24 mouse cellular contexts compared by ENCODE assay signal in the genomic region with DNA sequence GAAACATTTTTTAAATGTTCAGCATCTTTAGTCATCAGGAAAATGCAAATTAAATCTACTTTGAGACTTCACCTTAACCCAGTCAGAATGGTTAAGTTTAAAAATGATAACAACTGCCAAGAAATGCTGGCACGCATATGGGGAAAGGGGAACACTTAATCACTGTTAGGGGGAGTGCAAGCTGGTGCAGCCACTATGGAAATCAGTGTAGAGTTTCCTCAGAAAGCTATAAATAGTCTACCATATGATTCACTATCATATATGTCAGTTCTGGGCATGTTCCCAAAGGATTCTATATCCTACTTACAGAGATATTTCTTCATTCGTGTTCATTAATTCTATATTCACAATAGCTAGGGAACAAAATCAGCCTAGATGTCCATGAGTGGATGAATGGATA.
DNase-seq lines count a peak whose midpoint lies in the region; ATAC-seq and TF ChIP-seq lines count a peak whose summit lies in the region.
"Had no signal": no experiment of that assay in that cellular context is flagged by ENCODE, and none has a peak within 500 bp of the region (broad histone marks: within the 10 kb centered on the region; RNA-seq: fewer than 3 reads in every experiment).

No protein-coding gene starts in this region.

- H3K9me3 ChIP-seq in forebrain, embryonic 15.5 days, result no peaks in the 10 kb centered on the region
- 0 out of 2 replicates have a peak, but pooled peaks cover 3% of the 10 kb centered on the region for H3K9me3 ChIP-seq in forebrain, embryonic 10.5 days
- no peaks in the 10 kb centered on the region for H3K9me3 ChIP-seq in limb, embryonic 14.5 days (ENCODE audit: control insufficient read depth, low read length)
- H3K9me3 ChIP-seq in limb, embryonic 10.5 days (replicated peaks), result no peaks in the 10 kb centered on the region
- H3K9me3 ChIP-seq in forebrain, postnatal 0 days (ENCODE audit: low read length), result no peaks in the 10 kb centered on the region; the same call in 1 of the 2 replicates
- H3K9me3 ChIP-seq in midbrain, embryonic 14.5 days (ENCODE audit: control insufficient read depth, low read length), result peaks cover 4% of the 10 kb centered on the region; the same call in 1 of the 2 replicates
- H3K9me3 ChIP-seq in hindbrain, postnatal 0 days (ENCODE audit: low read length), result 0 out of 2 replicates have a peak, but pooled peaks cover 5% of the 10 kb centered on the region
- H3K9me3 ChIP-seq: G1E had no signal

- no peak overlapping the region for H3K4me2 ChIP-seq in forebrain, embryonic 15.5 days (replicated peaks)
- H3K4me2 ChIP-seq in limb, embryonic 14.5 days (replicated peaks; ENCODE audit: low read depth, low read length, severe bottlenecking), result no peak overlapping the region
- H3K4me2 ChIP-seq in forebrain, postnatal 0 days (ENCODE audit: low read depth), result no peak overlapping the region
- H3K4me2 ChIP-seq in midbrain, embryonic 14.5 days (ENCODE audit: low read length), result no peak overlapping the region
- no peak overlapping the region for H3K4me2 ChIP-seq in hindbrain, postnatal 0 days (ENCODE audit: low read depth, low read length)
- H3K4me2 ChIP-seq: heart, embryonic 11.5 days; midbrain, embryonic 13.5 days had no signal

- no peak for TF ChIP-seq CTCF in forebrain, postnatal 0 days (IDR thresholded peaks at IDR 0.05; ENCODE audit: low read depth)
- TF ChIP-seq CTCF in hindbrain, postnatal 0 days (IDR thresholded peaks at IDR 0.05; ENCODE audit: low read depth), result no peak

- H3K27me3 ChIP-seq in forebrain, embryonic 15.5 days, result no peaks in the 10 kb centered on the region
- no peaks in the 10 kb centered on the region for H3K27me3 ChIP-seq in forebrain, embryonic 10.5 days (ENCODE audit: poor library complexity, severe bottlenecking)
- H3K27me3 ChIP-seq in limb, embryonic 14.5 days (ENCODE audit: control insufficient read depth, insufficient read depth, low read length), result no peaks in the 10 kb centered on the region
- no peaks in the 10 kb centered on the region for H3K27me3 ChIP-seq in limb, embryonic 10.5 days (ENCODE audit: low read depth, poor library complexity, severe bottlenecking)
- no peaks in the 10 kb centered on the region for H3K27me3 ChIP-seq in forebrain, postnatal 0 days (ENCODE audit: insufficient read depth, low read length)
- no peaks in the 10 kb centered on the region for H3K27me3 ChIP-seq in midbrain, embryonic 14.5 days (ENCODE audit: control insufficient read depth, insufficient read depth, low read length)
- H3K27me3 ChIP-seq in hindbrain, postnatal 0 days (ENCODE audit: insufficient read depth, low read length), result no peaks in the 10 kb centered on the region
- H3K27me3 ChIP-seq: CH12.LX; megakaryocyte, embryonic 14.5 days; midbrain, embryonic 13.5 days had no signal

- no peak for DNase-seq in forebrain, embryonic 10.5 days (ENCODE audit: extremely low spot score, low spot score)
- peak; percentile 47 for DNase-seq in limb, embryonic 14.5 days (ENCODE audit: low spot score)
- no peak for DNase-seq in limb, embryonic 10.5 days (ENCODE audit: low spot score)
- peak; percentile 68 for DNase-seq in NIH3T3 (ENCODE audit: low read depth)
- peak; percentile 64 for DNase-seq in forebrain, postnatal 0 days
- no peak for DNase-seq in midbrain, embryonic 14.5 days
- no peak for DNase-seq in hindbrain, postnatal 0 days (ENCODE audit: low spot score)
- DNase-seq: adrenal gland, adult 2 months; B cell, adult 2 months; cerebellum, adult 8-10 months; cerebellum, postnatal 36 days; gastrocnemius, postnatal 10 days; kidney, postnatal 25 days; layer of hippocampus, postnatal 36 days; lung, postnatal 14 days; spleen, adult 18-20 months had no signal

- H3K4me1 ChIP-seq in forebrain, embryonic 15.5 days, result no peaks in the 10 kb centered on the region
- no peaks in the 10 kb centered on the region for H3K4me1 ChIP-seq in forebrain, embryonic 10.5 days
- H3K4me1 ChIP-seq in limb, embryonic 14.5 days (ENCODE audit: control insufficient read depth, insufficient read depth, low read length), result no peaks in the 10 kb centered on the region
- H3K4me1 ChIP-seq in limb, embryonic 10.5 days, result no peaks in the 10 kb centered on the region
- H3K4me1 ChIP-seq in forebrain, postnatal 0 days (ENCODE audit: insufficient read depth), result no peaks in the 10 kb centered on the region
- no peaks in the 10 kb centered on the region for H3K4me1 ChIP-seq in midbrain, embryonic 14.5 days (ENCODE audit: control insufficient read depth, insufficient read depth, low read length)
- no peaks in the 10 kb centered on the region for H3K4me1 ChIP-seq in hindbrain, postnatal 0 days (ENCODE audit: insufficient read depth, low read length)
- H3K4me1 ChIP-seq: hindbrain, embryonic 10.5 days; megakaryocyte, embryonic 14.5 days; midbrain, embryonic 13.5 days had no signal

- no peak overlapping the region for H3K9ac ChIP-seq in forebrain, embryonic 15.5 days (replicated peaks)
- H3K9ac ChIP-seq in limb, embryonic 14.5 days (ENCODE audit: low read depth, low read length, severe bottlenecking), result no peak overlapping the region
- H3K9ac ChIP-seq in forebrain, postnatal 0 days, result no peak overlapping the region
- H3K9ac ChIP-seq in midbrain, embryonic 14.5 days (replicated peaks; ENCODE audit: low read length), result no peak overlapping the region
- no peak overlapping the region for H3K9ac ChIP-seq in hindbrain, postnatal 0 days (replicated peaks; ENCODE audit: low read length)
- H3K9ac ChIP-seq: midbrain, embryonic 13.5 days had no signal

- H3K27ac ChIP-seq in forebrain, embryonic 15.5 days (replicated peaks), result no peak overlapping the region
- no peak overlapping the region for H3K27ac ChIP-seq in forebrain, embryonic 10.5 days
- H3K27ac ChIP-seq in limb, embryonic 14.5 days (replicated peaks; ENCODE audit: low read depth, low read length), result no peak overlapping the region
- no peak overlapping the region for H3K27ac ChIP-seq in limb, embryonic 10.5 days
- H3K27ac ChIP-seq in forebrain, postnatal 0 days (ENCODE audit: low read depth, low read length), result no peak overlapping the region
- H3K27ac ChIP-seq in midbrain, embryonic 14.5 days (replicated peaks; ENCODE audit: low read depth, low read length), result no peak overlapping the region
- no peak overlapping the region for H3K27ac ChIP-seq in hindbrain, postnatal 0 days
- H3K27ac ChIP-seq: hindbrain, embryonic 10.5 days; midbrain, embryonic 13.5 days had no signal

- no peak for TF ChIP-seq POLR2A in limb, embryonic 14.5 days (IDR thresholded peaks at IDR 0.05; ENCODE audit: borderline replicate concordance, extremely low read depth, insufficient read depth, insufficient read length)

- WGBS in forebrain, embryonic 15.5 days, result 72% methylated on average over 2 of the region's 2 CpGs
- WGBS in forebrain, embryonic 10.5 days, result 92% methylated on average over 2 of the region's 2 CpGs
- WGBS in limb, embryonic 14.5 days, result 79% methylated on average over 2 of the region's 2 CpGs
- WGBS in limb, embryonic 10.5 days, result 94% methylated on average over 2 of the region's 2 CpGs
- WGBS in forebrain, postnatal 0 days, result 65% methylated on average over 2 of the region's 2 CpGs
- WGBS in midbrain, embryonic 14.5 days, result 97% methylated on average over 2 of the region's 2 CpGs
- WGBS in hindbrain, postnatal 0 days, result 80% methylated on average over 2 of the region's 2 CpGs

- H3K4me3 ChIP-seq in forebrain, embryonic 15.5 days, result no peak overlapping the region
- no peak overlapping the region for H3K4me3 ChIP-seq in forebrain, embryonic 10.5 days
- H3K4me3 ChIP-seq in limb, embryonic 14.5 days (replicated peaks; ENCODE audit: low read length), result no peak overlapping the region
- H3K4me3 ChIP-seq in limb, embryonic 10.5 days, result no peak overlapping the region
- no peak overlapping the region for H3K4me3 ChIP-seq in forebrain, postnatal 0 days (ENCODE audit: low read depth, low read length)
- no peak overlapping the region for H3K4me3 ChIP-seq in midbrain, embryonic 14.5 days (replicated peaks; ENCODE audit: low read depth, low read length)
- H3K4me3 ChIP-seq in hindbrain, postnatal 0 days (ENCODE audit: low read length), result no peak overlapping the region
- H3K4me3 ChIP-seq: hindbrain, embryonic 10.5 days; megakaryocyte, embryonic 14.5 days; midbrain, embryonic 13.5 days had no signal

- H3K36me3 ChIP-seq in forebrain, embryonic 15.5 days, result no peaks in the 10 kb centered on the region
- H3K36me3 ChIP-seq in forebrain, embryonic 10.5 days (replicated peaks), result no peaks in the 10 kb centered on the region
- no peaks in the 10 kb centered on the region for H3K36me3 ChIP-seq in limb, embryonic 14.5 days (ENCODE audit: control insufficient read depth, insufficient read depth, low read length)
- H3K36me3 ChIP-seq in limb, embryonic 10.5 days, result no peaks in the 10 kb centered on the region
- no peaks in the 10 kb centered on the region for H3K36me3 ChIP-seq in forebrain, postnatal 0 days (ENCODE audit: insufficient read depth)
- H3K36me3 ChIP-seq in midbrain, embryonic 14.5 days (ENCODE audit: control insufficient read depth, insufficient read depth, low read length), result no peaks in the 10 kb centered on the region
- no peaks in the 10 kb centered on the region for H3K36me3 ChIP-seq in hindbrain, postnatal 0 days (ENCODE audit: insufficient read depth, low read length)
- H3K36me3 ChIP-seq: G1E; hindbrain, embryonic 10.5 days; midbrain, embryonic 13.5 days had no signal

- ATAC-seq in forebrain, embryonic 15.5 days (replicated peaks), result peak; percentile 80; the same call in 1 of the 2 replicates
- ATAC-seq in limb, embryonic 14.5 days (ENCODE audit: low FRiP score, low read depth), result no peak
- peak; percentile 85 for ATAC-seq in forebrain, postnatal 0 days
- no peak for ATAC-seq in midbrain, embryonic 14.5 days (ENCODE audit: low FRiP score, low TSS enrichment)
- ATAC-seq in hindbrain, postnatal 0 days, result no peak
- ATAC-seq: intestine, postnatal 0 days; midbrain, embryonic 13.5 days had no signal

Comparison
In these comparisons a context has a peak if more than half of its experiments do, and no peak if none do; other contexts are left out.
1. DNase-seq: peak in limb, embryonic 14.5 days (single experiment), NIH3T3 (single experiment) and forebrain, postnatal 0 days (single experiment); none in forebrain, embryonic 10.5 days (single experiment), limb, embryonic 10.5 days (single experiment), midbrain, embryonic 14.5 days (single experiment) and hindbrain, postnatal 0 days (single experiment).
2. ATAC-seq: peak in forebrain, embryonic 15.5 days (single experiment) and forebrain, postnatal 0 days (single experiment); none in limb, embryonic 14.5 days (single experiment), midbrain, embryonic 14.5 days (single experiment) and hindbrain, postnatal 0 days (single experiment).